Mouse (Mus musculus) neural tube, embryonic 14.5 days (tissue): ENCODE results near the gene Ina. TPM values are rescaled to one million over a fixed set of nuclear protein-coding genes. Genes with fewer than 3 reads are reported as not detected.

Experiments used
- ATAC-seq: fragments of 200-750 bp; cut with Nextera tagmentation; 2 replicates; pipeline ENCODE4 v1.8.0; 2017; ENCODE audit warnings: low read depth, mild to moderate bottlenecking, moderate TSS enrichment, moderate library complexity
- H3K27ac ChIP-seq: fragments of 300-500 bp; sonication (generic); 2 replicates; pipeline ENCODE4 v1.5.1; 2014; ENCODE audit warnings: low read depth, mild to moderate bottlenecking, control low read depth, low read length, moderate library complexity, mixed read lengths
- H3K27me3 ChIP-seq: fragments of 300-500 bp; sonication (generic); 2 replicates; pipeline ENCODE4 v1.6.1; 2014; ENCODE audit warnings: low read length; ENCODE audit not compliant: control insufficient read depth, insufficient read depth
- H3K36me3 ChIP-seq: fragments of 300-500 bp; sonication (generic); 2 replicates; pipeline ENCODE4 v1.6.1; 2014; ENCODE audit warnings: low read length, mixed read lengths; ENCODE audit not compliant: control insufficient read depth, insufficient read depth
- H3K4me1 ChIP-seq: fragments of 300-500 bp; sonication (generic); 2 replicates; pipeline ENCODE4 v1.6.1; 2014; ENCODE audit warnings: low read length; ENCODE audit not compliant: control insufficient read depth, insufficient read depth
- H3K4me2 ChIP-seq: fragments of 300-500 bp; sonication (generic); 2 replicates; pipeline ENCODE4 v1.6.1; 2014; ENCODE audit warnings: mild to moderate bottlenecking, low read depth, low read length, control low read depth
- H3K4me3 ChIP-seq: fragments of 300-500 bp; sonication (generic); 2 replicates; pipeline ENCODE4 v1.5.1; 2014; ENCODE audit warnings: low read depth, low read length, control low read depth, mixed read lengths
- H3K9ac ChIP-seq: fragments of 300-500 bp; sonication (generic); replicated peaks from 2 replicates; pipeline ENCODE4 v1.6.1; 2014; ENCODE audit warnings: low read depth, mild to moderate bottlenecking, control low read depth, low read length, mixed read lengths
- H3K9me3 ChIP-seq: fragments of 300-500 bp; sonication (generic); 2 replicates; pipeline ENCODE4 v1.6.1; 2016; ENCODE audit warnings: low read length; ENCODE audit not compliant: control insufficient read depth
- WGBS: fragments of 180-500 bp; shearing (Covaris S2); extraction: QIAGEN DNeasy Blood & Tissue Kit; methylation state at CpG from one replicate; pipeline ENCODE4 v1.1.7; 2014; 5-methylcytosine and 5-hydroxymethylcytosine counted together
- polyA plus RNA-seq: library from polyadenylated mRNA; unstranded; fragments of >200 nt; fragmentation: Nextera tagmentation; extraction: Ambion mirVana; gene quantifications from 2 replicates; pipeline ENCODE4 v1.2.1, GENCODE M21; 2014

The Ina gene
- polyA plus RNA-seq, 1 experiment from 2014 or later: 535 TPM

- no peak overlapping the region for H3K4me3 ChIP-seq
- H3K4me1 ChIP-seq: no peaks in the 10 kb centered on the region
- no peaks in the 10 kb centered on the region for H3K9me3 ChIP-seq
- no peaks in the 10 kb centered on the region for H3K27me3 ChIP-seq
- H3K27ac ChIP-seq: no peak overlapping the region
- H3K36me3 ChIP-seq: no peaks in the 10 kb centered on the region
- no peak for ATAC-seq
- no peak overlapping the region for H3K9ac ChIP-seq
- no peak overlapping the region for H3K4me2 ChIP-seq
- WGBS: 61% methylated on average over 5 of the region's 5 CpGs
Observed at GRCm38 (mm10) chr19:47005873-47006272, 8.6 kb upstream of the Ina start.

GRCm38 (mm10) chr19:47006321-47006720, 8.2 kb upstream of the Ina start:
- Histone ChIP-seq H3K4me1 (no peaks in the 10 kb centered on the region), H3K27me3 (no peaks in the 10 kb centered on the region), H3K4me3 (no peak overlapping the region), H3K9me3 (no peaks in the 10 kb centered on the region), H3K27ac (no peak overlapping the region), H3K9ac (no peak overlapping the region), H3K36me3 (no peaks in the 10 kb centered on the region), H3K4me2 (no peak overlapping the region)
- no peak for ATAC-seq
- WGBS: 6% methylated on average over 4 of the region's 4 CpGs

- no peak overlapping the region for H3K4me3 ChIP-seq
- no peaks in the 10 kb centered on the region for H3K36me3 ChIP-seq
- WGBS: 91% methylated on average over 7 of the region's 7 CpGs
- H3K9me3 ChIP-seq: no peaks in the 10 kb centered on the region
- H3K4me1 ChIP-seq: no peaks in the 10 kb centered on the region
- no peak for ATAC-seq
- peaks cover 2% of the 10 kb centered on the region; the same call in 1 of the 2 replicates for H3K27me3 ChIP-seq
- H3K9ac ChIP-seq: no peak overlapping the region
- H3K4me2 ChIP-seq: no peak overlapping the region
- no peak overlapping the region for H3K27ac ChIP-seq
Observed at GRCm38 (mm10) chr19:47009420-47009819, 5.1 kb upstream of the Ina start.

- Histone ChIP-seq H3K36me3 (no peaks in the 10 kb centered on the region), H3K4me1 (no peaks in the 10 kb centered on the region), H3K27me3 (peaks cover 3% of the 10 kb centered on the region; the same call in 1 of the 2 replicates), H3K27ac (no peak overlapping the region), H3K4me2 (no peak overlapping the region), H3K9ac (no peak overlapping the region), H3K4me3 (no peak overlapping the region), H3K9me3 (no peaks in the 10 kb centered on the region)
- 91% methylated on average over 5 of the region's 5 CpGs for WGBS
- no peak for ATAC-seq
Observed at GRCm38 (mm10) chr19:47009943-47010342, 4.6 kb upstream of the Ina start.

- Histone ChIP-seq H3K4me2 (no peak overlapping the region), H3K4me1 (no peaks in the 10 kb centered on the region), H3K27me3 (peaks cover 7% of the 10 kb centered on the region; the same call in 1 of the 2 replicates), H3K9ac (no peak overlapping the region), H3K9me3 (no peaks in the 10 kb centered on the region), H3K4me3 (no peak overlapping the region), H3K27ac (no peak overlapping the region), H3K36me3 (no peaks in the 10 kb centered on the region)
- 88% methylated on average over 15 of the region's 15 CpGs for WGBS
- ATAC-seq: no peak
Observed at GRCm38 (mm10) chr19:47012521-47013130, 1.9 kb upstream of the Ina start.

GRCm38 (mm10) chr19:47013340-47014158, 949 bp upstream of the Ina start:
- peak overlapping the region; percentile 96 for H3K9ac ChIP-seq
- H3K27ac ChIP-seq: peak overlapping the region; percentile 97
- H3K4me1 ChIP-seq: no peaks in the 10 kb centered on the region
- ATAC-seq: no peak
- 8% methylated on average over 20 of the region's 20 CpGs for WGBS
- H3K36me3 ChIP-seq: no peaks in the 10 kb centered on the region
- no peaks in the 10 kb centered on the region for H3K9me3 ChIP-seq
- H3K4me2 ChIP-seq: peak overlapping the region; percentile 71
- peak overlapping the region; percentile 68 for H3K4me3 ChIP-seq
- peaks cover 7% of the 10 kb centered on the region; the same call in 1 of the 2 replicates for H3K27me3 ChIP-seq

DNA sequence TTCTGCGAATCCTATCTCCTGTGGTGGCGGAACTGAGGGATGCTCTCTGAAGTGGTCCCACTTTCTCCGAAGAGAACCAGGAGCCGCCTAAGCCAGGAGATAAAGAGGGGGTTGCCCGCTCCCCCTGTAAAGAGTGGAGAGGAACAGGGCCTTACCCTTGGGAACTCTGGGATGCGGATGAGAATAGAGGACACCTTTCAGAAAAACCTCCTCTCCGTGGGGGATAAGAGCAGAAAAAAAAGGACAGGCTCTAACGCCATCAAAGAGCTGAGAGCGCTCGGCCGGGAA, 395 bp upstream of the Ina start:
- WGBS: 1% methylated on average over 11 of the region's 11 CpGs
- H3K9me3 ChIP-seq: no peaks in the 10 kb centered on the region
- no peaks in the 10 kb centered on the region for H3K36me3 ChIP-seq
- H3K4me1 ChIP-seq: no peaks in the 10 kb centered on the region
- H3K27ac ChIP-seq: peak overlapping the region; percentile 97
- peak overlapping the region; percentile 96 for H3K9ac ChIP-seq
- ATAC-seq: peak; percentile 52
- H3K4me2 ChIP-seq: peak overlapping the region; percentile 71
- H3K4me3 ChIP-seq: peak overlapping the region; percentile 68
- H3K27me3 ChIP-seq: peaks cover 7% of the 10 kb centered on the region; the same call in 1 of the 2 replicates

DNA sequence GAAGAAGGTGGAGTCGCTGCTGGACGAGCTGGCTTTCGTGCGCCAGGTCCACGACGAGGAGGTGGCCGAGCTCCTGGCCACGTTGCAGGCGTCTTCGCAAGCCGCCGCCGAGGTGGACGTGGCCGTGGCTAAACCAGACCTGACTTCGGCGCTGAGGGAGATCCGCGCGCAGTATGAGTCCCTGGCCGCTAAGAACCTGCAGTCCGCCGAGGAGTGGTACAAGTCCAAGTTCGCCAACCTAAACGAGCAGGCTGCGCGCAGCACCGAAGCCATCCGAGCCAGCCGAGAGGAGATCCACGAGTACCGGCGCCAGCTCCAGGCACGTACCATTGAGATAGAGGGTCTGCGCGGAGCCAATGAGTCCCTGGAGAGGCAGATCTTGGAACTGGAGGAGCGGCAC, 898 bp downstream of the Ina start:
- Histone ChIP-seq H3K36me3 (peaks cover 5% of the 10 kb centered on the region; the same call in 1 of the 2 replicates), H3K4me1 (peaks cover 9% of the 10 kb centered on the region; the same call in 1 of the 2 replicates), H3K9me3 (no peaks in the 10 kb centered on the region), H3K27ac (peak overlapping the region; percentile 97), H3K27me3 (peaks cover 7% of the 10 kb centered on the region; the same call in 1 of the 2 replicates), H3K9ac (peak overlapping the region; percentile 96), H3K4me2 (peak overlapping the region; percentile 71), H3K4me3 (peak overlapping the region; percentile 68)
- ATAC-seq: peak; percentile 6; the same call in 1 of the 2 replicates
- WGBS: under 1% methylated on average over 37 of the region's 37 CpGs

GRCm38 (mm10) chr19:47015965-47016364, 1.5 kb downstream of the Ina start:
- no peaks in the 10 kb centered on the region for H3K9me3 ChIP-seq
- peaks cover 9% of the 10 kb centered on the region; the same call in 1 of the 2 replicates for H3K36me3 ChIP-seq
- peak overlapping the region; percentile 97 for H3K27ac ChIP-seq
- H3K4me3 ChIP-seq: peak overlapping the region; percentile 68
- H3K4me1 ChIP-seq: peaks cover 14% of the 10 kb centered on the region; the same call in 1 of the 2 replicates
- 3% methylated on average over 9 of the region's 9 CpGs for WGBS
- H3K4me2 ChIP-seq: peak overlapping the region; percentile 71
- peaks cover 7% of the 10 kb centered on the region; the same call in 1 of the 2 replicates for H3K27me3 ChIP-seq
- ATAC-seq: no peak
- peak overlapping the region; percentile 96 for H3K9ac ChIP-seq
